Mouse (Mus musculus): ENCODE measurements at regions not wholly inside any gene's neighbourhood (a gene's known extent, or its start where the extent isn't known, plus 50 kb on each side); places are given as distances from the start of the nearest gene placed in this dataset.
"Not testable (repeated sequence)": the region's sequence is repeated elsewhere in the genome, so short reads cannot be mapped to it uniquely, and the experiment has no call there.

GRCm38 (mm10) chr17:4563641-4564040, 430.5 kb upstream of the Arid1b start:
- DNase-seq (ENCODE audit: low read depth): no peak

- DNase-seq (ENCODE audit: low read depth): no peak
These were observed 417.2 kb upstream of the Arid1b start for GRCm38 (mm10) chr17:4576883-4577282.

GRCm38 (mm10) chr17:4581851-4582250, 412.3 kb upstream of the Arid1b start:
- no peak for DNase-seq (ENCODE audit: low read depth)

- DNase-seq (ENCODE audit: low read depth): no peak
These were observed 383.7 kb upstream of the Arid1b start for GRCm38 (mm10) chr17:4610481-4610880.

- DNase-seq (ENCODE audit: low read depth): no peak
These were observed 383.1 kb upstream of the Arid1b start for GRCm38 (mm10) chr17:4610993-4611392.

DNA sequence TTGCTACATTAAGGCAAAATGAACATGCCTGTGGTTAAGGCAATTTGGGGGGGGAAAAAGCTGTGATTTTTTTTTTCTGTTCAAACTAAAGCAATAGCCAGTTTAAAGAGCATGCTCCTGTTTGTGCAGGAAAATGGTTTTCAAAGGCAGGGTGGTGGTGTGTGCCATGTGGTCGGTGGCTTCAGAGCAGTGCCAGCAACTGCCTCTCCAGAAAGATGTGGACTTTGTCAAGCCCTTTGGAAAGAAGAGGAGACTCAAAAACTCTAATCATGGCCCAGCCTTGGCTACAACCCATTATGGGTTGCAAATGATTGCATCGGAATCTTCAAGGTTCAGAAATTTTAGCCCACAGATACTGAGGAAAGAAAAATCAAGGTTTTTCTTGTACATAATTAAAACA, 382.4 kb upstream of the Arid1b start:
- no peak for DNase-seq (ENCODE audit: low read depth)

- DNase-seq (ENCODE audit: low read depth): no peak
These were observed 382.0 kb upstream of the Arid1b start for GRCm38 (mm10) chr17:4612136-4612535.

DNA sequence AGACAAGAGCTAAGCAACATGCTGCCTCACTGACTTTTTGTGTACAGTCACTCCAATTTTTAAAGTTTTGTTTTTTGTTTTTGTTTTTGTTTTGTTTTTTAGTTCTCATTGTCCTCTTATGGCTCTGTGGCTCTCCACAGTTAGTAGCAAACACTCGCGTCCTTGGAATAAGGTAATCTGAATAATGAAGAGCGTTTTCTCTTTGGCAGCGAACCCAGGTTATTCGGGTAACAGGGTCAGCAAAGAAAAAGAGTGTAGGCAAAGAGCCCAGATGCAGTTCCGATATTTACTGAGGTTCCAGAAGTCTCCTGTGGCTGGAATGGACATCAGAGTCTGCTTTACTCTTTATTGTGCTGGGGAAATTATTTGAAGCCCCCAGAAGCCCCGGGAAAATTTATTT, 381.4 kb upstream of the Arid1b start:
- no peak for DNase-seq (ENCODE audit: low read depth)

DNA sequence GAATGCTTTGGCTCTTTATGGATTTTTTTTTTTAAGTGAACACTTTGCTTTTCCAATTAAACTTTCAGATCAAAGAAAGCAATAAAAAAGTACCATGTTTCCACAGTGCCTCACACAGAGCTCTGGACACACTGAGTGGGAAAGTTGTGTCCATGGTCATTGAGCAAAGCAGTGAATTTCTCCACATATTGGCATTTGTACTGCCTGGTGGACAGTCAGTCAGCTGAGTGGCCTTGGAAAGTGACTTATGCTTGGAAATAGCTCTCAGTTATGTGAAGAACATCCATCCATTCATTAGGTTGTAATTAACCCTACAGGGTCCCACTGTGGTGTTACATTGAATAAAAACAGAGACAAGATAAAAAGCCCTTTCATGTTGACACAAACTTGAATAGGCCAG, 373.8 kb upstream of the Arid1b start:
- DNase-seq (ENCODE audit: low read depth): no peak

DNA sequence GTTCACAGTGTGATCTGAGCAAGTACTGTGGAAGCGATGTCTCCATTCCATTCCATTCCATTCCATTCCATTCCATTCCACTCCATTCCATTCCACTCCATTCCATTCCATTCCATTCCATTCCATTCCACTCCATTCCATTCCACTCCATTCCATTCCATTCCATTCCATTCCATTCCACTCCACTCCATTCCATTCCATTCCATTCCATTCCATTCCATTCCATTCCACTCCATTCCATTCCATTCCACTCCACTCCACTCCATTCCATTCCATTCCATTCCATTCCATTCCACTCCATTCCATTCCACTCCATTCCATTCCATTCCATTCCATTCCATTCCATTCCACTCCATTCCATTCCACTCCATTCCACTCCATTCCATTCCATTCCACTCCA, 368.0 kb upstream of the Arid1b start:
- not testable (repeated sequence) for DNase-seq (ENCODE audit: low read depth)

- DNase-seq (ENCODE audit: low read depth): no peak
These were observed 366.6 kb upstream of the Arid1b start for GRCm38 (mm10) chr17:4627542-4627941.

DNA sequence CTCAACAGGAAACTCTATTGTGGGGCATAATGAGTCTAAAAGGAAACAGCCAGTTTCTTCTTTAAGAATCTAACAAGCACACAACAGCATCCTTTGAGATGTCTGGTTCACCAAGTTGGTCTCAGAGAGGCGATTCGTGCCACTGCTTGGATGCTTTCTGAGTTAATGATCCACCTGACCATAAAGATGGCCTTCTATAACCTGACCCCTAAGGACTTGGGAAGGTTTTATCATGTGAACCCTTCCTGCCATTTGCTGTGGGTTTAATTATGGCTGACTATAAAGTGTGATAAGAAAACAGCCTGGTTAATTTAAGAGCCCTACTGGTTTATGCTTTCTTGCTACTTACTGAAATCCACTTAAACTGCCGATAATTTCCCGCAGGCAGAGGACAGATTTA, 363.0 kb upstream of the Arid1b start:
- no peak for DNase-seq (ENCODE audit: low read depth)

- no peak for DNase-seq (ENCODE audit: low read depth)
These were observed 361.6 kb upstream of the Arid1b start for GRCm38 (mm10) chr17:4632506-4632905.

- DNase-seq (ENCODE audit: low read depth): no peak
These were observed 360.4 kb upstream of the Arid1b start for GRCm38 (mm10) chr17:4633771-4634170.

GRCm38 (mm10) chr17:4636796-4637353, 357.3 kb upstream of the Arid1b start:
- DNase-seq (ENCODE audit: low read depth): no peak

GRCm38 (mm10) chr17:4639531-4639930, 354.6 kb upstream of the Arid1b start:
- no peak for DNase-seq (ENCODE audit: low read depth)

GRCm38 (mm10) chr17:4640555-4640954, 353.6 kb upstream of the Arid1b start:
- DNase-seq (ENCODE audit: low read depth): no peak

DNA sequence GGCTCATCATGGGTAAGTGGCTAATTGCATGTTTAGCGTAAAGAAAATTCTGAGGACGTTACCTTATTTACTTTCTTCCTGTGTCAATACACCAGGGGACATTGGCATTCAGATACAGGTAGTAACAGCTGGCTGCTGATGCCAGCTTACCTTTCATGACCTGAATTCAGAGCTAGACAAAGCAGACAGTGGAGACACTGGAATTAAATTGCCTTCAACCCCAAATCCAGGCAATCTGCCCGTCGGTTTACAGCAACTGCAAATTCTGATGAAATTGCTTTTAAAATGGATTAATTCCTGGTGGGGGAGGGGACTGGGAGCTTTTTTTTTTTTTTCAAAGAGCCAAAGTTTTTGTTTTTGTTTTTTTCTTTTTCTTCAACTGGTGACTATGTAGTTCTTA, 353.0 kb upstream of the Arid1b start:
- no peak for DNase-seq (ENCODE audit: low read depth)

DNA sequence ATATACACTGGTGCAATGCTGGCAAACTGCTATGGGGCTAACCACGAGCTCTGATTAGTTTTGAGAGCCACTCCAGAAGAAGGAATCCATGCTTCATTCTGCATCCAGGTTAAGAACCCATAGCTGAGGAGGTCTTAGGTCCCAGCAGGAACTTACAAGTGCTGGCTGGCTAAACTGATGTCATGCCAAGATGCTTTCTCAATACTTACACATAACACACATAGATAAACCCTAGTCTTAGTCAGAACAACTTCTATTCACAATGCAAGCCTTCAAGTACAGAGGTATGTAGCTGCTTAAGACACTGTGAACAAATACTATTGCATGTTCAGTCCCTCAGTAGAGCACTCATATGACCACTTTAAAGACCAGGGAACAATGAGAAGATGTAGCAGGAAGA, 352.1 kb upstream of the Arid1b start:
- DNase-seq (ENCODE audit: low read depth): no peak

GRCm38 (mm10) chr17:4643343-4643742, 350.8 kb upstream of the Arid1b start:
- DNase-seq (ENCODE audit: low read depth): no peak

GRCm38 (mm10) chr17:4648603-4649002, 345.5 kb upstream of the Arid1b start:
- DNase-seq (ENCODE audit: low read depth): no peak

DNA sequence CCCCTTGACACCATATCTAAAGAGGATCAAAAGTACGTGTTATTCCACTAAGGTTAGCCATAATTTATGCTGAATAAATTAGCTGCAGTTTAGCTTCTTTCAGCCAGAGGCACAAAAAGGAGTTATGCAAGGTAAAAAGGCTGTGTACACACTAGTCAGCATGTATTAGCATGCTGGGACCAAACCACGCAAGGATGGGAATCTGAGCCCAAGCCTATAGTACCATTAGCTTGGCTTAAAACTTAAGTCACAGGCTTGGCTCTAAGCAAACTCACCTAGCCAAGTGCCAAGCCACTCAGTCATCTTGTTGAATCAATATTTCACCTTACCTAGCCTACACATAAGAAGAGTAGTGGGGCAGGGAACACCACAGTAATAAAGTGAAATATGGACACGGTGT, 339.9 kb upstream of the Arid1b start:
- DNase-seq (ENCODE audit: low read depth): no peak

- no peak for DNase-seq (ENCODE audit: low read depth)
These were observed 332.1 kb upstream of the Arid1b start for GRCm38 (mm10) chr17:4661996-4662395.

DNA sequence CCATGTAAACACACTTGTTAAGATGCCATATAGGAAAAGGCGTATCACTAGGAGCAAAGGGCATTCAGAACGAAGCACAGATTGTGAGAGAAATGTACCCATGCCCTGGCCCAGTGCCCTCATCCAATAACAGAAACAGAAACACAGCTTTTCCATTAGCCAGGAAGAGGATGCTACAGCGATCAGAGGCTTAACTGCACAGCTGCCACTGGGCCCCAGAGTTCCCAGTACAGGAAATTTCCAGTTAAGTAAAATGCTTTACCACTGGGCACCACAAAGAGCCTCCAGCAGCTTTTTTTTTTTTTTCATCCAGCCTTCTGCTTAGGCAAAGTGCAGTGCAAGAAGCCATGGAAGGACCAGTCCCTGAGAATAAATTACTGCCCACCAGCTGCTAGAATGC, 325.6 kb upstream of the Arid1b start:
- no peak for DNase-seq (ENCODE audit: low read depth)

DNA sequence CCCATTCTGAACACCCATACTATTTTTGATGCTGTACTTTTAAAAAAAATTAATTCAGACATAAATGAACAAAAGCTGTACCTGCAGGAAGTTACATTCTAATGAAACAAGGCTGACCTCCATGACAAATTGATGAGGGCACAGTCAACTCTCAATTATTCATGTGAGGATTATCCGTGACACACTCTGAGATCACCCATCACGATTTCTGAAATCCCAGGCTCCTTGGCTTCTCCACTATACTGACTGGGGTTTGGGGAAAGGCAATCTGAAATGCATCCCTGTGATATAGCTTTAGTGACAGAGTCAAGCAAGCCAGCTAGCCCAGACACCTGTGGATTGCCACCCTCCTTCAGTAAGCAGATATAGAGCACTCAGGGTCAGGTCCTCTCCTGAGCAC, 320.9 kb upstream of the Arid1b start:
- DNase-seq (ENCODE audit: low read depth): no peak
